Mouse (Mus musculus): Measurements from ENCODE around the gene Zfp800. TPM values are rescaled to one million over a fixed set of nuclear protein-coding genes. Genes with fewer than 3 reads are reported as not detected.
A peak's percentile ranks its signal among the peaks of the same experiment; 100 is the strongest.

Gene Zfp800
- polyA plus RNA-seq, 1 experiment from 2014 or later = 17.8 TPM

GRCm38 (mm10) chr6:28420865-28421264 is 23.1 kb upstream of the Zfp800 start:
- H3K36me3 ChIP-seq (replicated peaks) = peaks cover 46% of the 10 kb centered on the region
- DNase-seq (ENCODE audit: low spot score) = no peak
- 24% methylated on average over 13 of the region's 13 CpGs for WGBS
- H3K27ac ChIP-seq (replicated peaks) = peak overlapping the region; percentile 75
- H3K9me3 ChIP-seq = no peaks in the 10 kb centered on the region
- peak overlapping the region; percentile 77 for H3K4me3 ChIP-seq
- H3K27me3 ChIP-seq (replicated peaks; ENCODE audit: low read depth, poor library complexity, severe bottlenecking) = no peaks in the 10 kb centered on the region
- H3K4me1 ChIP-seq = peaks cover 41% of the 10 kb centered on the region

GRCm38 (mm10) chr6:28420361-28420760 is 22.6 kb upstream of the Zfp800 start:
- H3K9me3 ChIP-seq = no peaks in the 10 kb centered on the region
- no peaks in the 10 kb centered on the region for H3K27me3 ChIP-seq (replicated peaks; ENCODE audit: low read depth, poor library complexity, severe bottlenecking)
- DNase-seq (ENCODE audit: low spot score) = no peak
- WGBS = 85% methylated on average over 17 of the region's 17 CpGs
- no peak overlapping the region for H3K27ac ChIP-seq (replicated peaks)
- peak overlapping the region; percentile 77 for H3K4me3 ChIP-seq
- peaks cover 46% of the 10 kb centered on the region for H3K36me3 ChIP-seq (replicated peaks)
- H3K4me1 ChIP-seq = peaks cover 38% of the 10 kb centered on the region

GRCm38 (mm10) chr6:28419673-28420072 is 21.9 kb upstream of the Zfp800 start:
- WGBS = 82% methylated on average over 2 of the region's 2 CpGs

GRCm38 (mm10) chr6:28418449-28418848 is 20.6 kb upstream of the Zfp800 start:
- H3K27ac ChIP-seq (replicated peaks) = no peak overlapping the region
- DNase-seq (ENCODE audit: low spot score) = no peak
- H3K9me3 ChIP-seq = no peaks in the 10 kb centered on the region
- H3K27me3 ChIP-seq (replicated peaks; ENCODE audit: low read depth, poor library complexity, severe bottlenecking) = no peaks in the 10 kb centered on the region
- no peak overlapping the region for H3K4me3 ChIP-seq
- WGBS = 95% methylated on average over 14 of the region's 14 CpGs
- peaks cover 49% of the 10 kb centered on the region for H3K36me3 ChIP-seq (replicated peaks)
- H3K4me1 ChIP-seq = peaks cover 25% of the 10 kb centered on the region

More at GRCm38 (mm10) chr6:28419673-28420072, 21.9 kb upstream of the Zfp800 start:
- DNase-seq (ENCODE audit: low spot score) = no peak
- Histone ChIP-seq H3K36me3 (replicated peaks) (peaks cover 47% of the 10 kb centered on the region), H3K9me3 (no peaks in the 10 kb centered on the region), H3K4me1 (peaks cover 33% of the 10 kb centered on the region), H3K27ac (replicated peaks) (no peak overlapping the region), H3K4me3 (peak overlapping the region; percentile 77; the same call in 1 of the 2 replicates), H3K27me3 (replicated peaks; ENCODE audit: low read depth, poor library complexity, severe bottlenecking) (no peaks in the 10 kb centered on the region)

GRCm38 (mm10) chr6:28416981-28417380 is 19.2 kb upstream of the Zfp800 start:
- Histone ChIP-seq H3K4me1 (peaks cover 21% of the 10 kb centered on the region), H3K27me3 (replicated peaks; ENCODE audit: low read depth, poor library complexity, severe bottlenecking) (no peaks in the 10 kb centered on the region), H3K36me3 (replicated peaks) (peaks cover 51% of the 10 kb centered on the region), H3K9me3 (no peaks in the 10 kb centered on the region), H3K4me3 (no peak overlapping the region), H3K27ac (replicated peaks) (no peak overlapping the region)
- no peak for DNase-seq (ENCODE audit: low spot score)
- WGBS = 78% methylated on average over 4 of the region's 4 CpGs

GRCm38 (mm10) chr6:28411236-28411635 is 13.4 kb upstream of the Zfp800 start:
- Histone ChIP-seq H3K36me3 (replicated peaks) (peaks cover 21% of the 10 kb centered on the region), H3K4me3 (no peak overlapping the region), H3K4me1 (no peaks in the 10 kb centered on the region), H3K27me3 (replicated peaks; ENCODE audit: low read depth, poor library complexity, severe bottlenecking) (no peaks in the 10 kb centered on the region), H3K9me3 (no peaks in the 10 kb centered on the region), H3K27ac (replicated peaks) (no peak overlapping the region)
- DNase-seq (ENCODE audit: low spot score) = no peak
- 86% methylated on average over 2 of the region's 2 CpGs for WGBS

- Histone ChIP-seq H3K4me3 (no peak overlapping the region), H3K27ac (replicated peaks) (no peak overlapping the region)
- 86% methylated on average over 9 of the region's 9 CpGs for WGBS
Measured at GRCm38 (mm10) chr6:28410053-28410452, 12.2 kb upstream of the Zfp800 start.

GRCm38 (mm10) chr6:28399791-28400190 is 2.0 kb upstream of the Zfp800 start:
- WGBS = 94% methylated on average over 4 of the region's 4 CpGs

More at GRCm38 (mm10) chr6:28410053-28410452, 12.2 kb upstream of the Zfp800 start:
- Histone ChIP-seq H3K36me3 (replicated peaks) (peaks cover 9% of the 10 kb centered on the region), H3K27me3 (replicated peaks; ENCODE audit: low read depth, poor library complexity, severe bottlenecking) (no peaks in the 10 kb centered on the region), H3K4me1 (no peaks in the 10 kb centered on the region), H3K9me3 (peaks cover under 1% of the 10 kb centered on the region; the same call in 1 of the 2 replicates)
- DNase-seq (ENCODE audit: low spot score) = no peak

GRCm38 (mm10) chr6:28398726-28399125 is 921 bp upstream of the Zfp800 start:
- H3K4me1 ChIP-seq = no peaks in the 10 kb centered on the region
- DNase-seq (ENCODE audit: low spot score) = no peak
- H3K4me3 ChIP-seq = no peak overlapping the region
- H3K9me3 ChIP-seq = 0 out of 2 replicates have a peak, but pooled peaks cover 6% of the 10 kb centered on the region
- WGBS = 90% methylated on average over 3 of the region's 3 CpGs
- no peaks in the 10 kb centered on the region for H3K36me3 ChIP-seq (replicated peaks)
- no peak overlapping the region for H3K27ac ChIP-seq (replicated peaks)
- peaks cover 57% of the 10 kb centered on the region for H3K27me3 ChIP-seq (replicated peaks; ENCODE audit: low read depth, poor library complexity, severe bottlenecking)

More at GRCm38 (mm10) chr6:28399791-28400190, 2.0 kb upstream of the Zfp800 start:
- H3K27ac ChIP-seq (replicated peaks) = no peak overlapping the region
- H3K4me3 ChIP-seq = no peak overlapping the region
- H3K36me3 ChIP-seq (replicated peaks) = no peaks in the 10 kb centered on the region
- 0 out of 2 replicates have a peak, but pooled peaks cover 9% of the 10 kb centered on the region for H3K9me3 ChIP-seq
- no peak for DNase-seq (ENCODE audit: low spot score)
- no peaks in the 10 kb centered on the region for H3K4me1 ChIP-seq
- H3K27me3 ChIP-seq (replicated peaks; ENCODE audit: low read depth, poor library complexity, severe bottlenecking) = peaks cover 46% of the 10 kb centered on the region

GRCm38 (mm10) chr6:28396853-28397457 is 850 bp downstream of the Zfp800 start:
- H3K9me3 ChIP-seq = 0 out of 2 replicates have a peak, but pooled peaks cover 6% of the 10 kb centered on the region
- peaks cover 58% of the 10 kb centered on the region for H3K27me3 ChIP-seq (replicated peaks; ENCODE audit: low read depth, poor library complexity, severe bottlenecking)
- peak; percentile 57 for DNase-seq (ENCODE audit: low spot score)
- no peaks in the 10 kb centered on the region for H3K36me3 ChIP-seq (replicated peaks)
- H3K4me3 ChIP-seq = peak overlapping the region; percentile 59
- H3K4me1 ChIP-seq = no peaks in the 10 kb centered on the region
- 1% methylated on average over 19 of the region's 19 CpGs for WGBS
- H3K27ac ChIP-seq (replicated peaks) = peak overlapping the region; percentile 78

GRCm38 (mm10) chr6:28396051-28396852 is 1.6 kb downstream of the Zfp800 start:
- Histone ChIP-seq H3K9me3 (0 out of 2 replicates have a peak, but pooled peaks cover 6% of the 10 kb centered on the region), H3K27ac (replicated peaks) (no peak overlapping the region), H3K27me3 (replicated peaks; ENCODE audit: low read depth, poor library complexity, severe bottlenecking) (peaks cover 58% of the 10 kb centered on the region), H3K36me3 (replicated peaks) (no peaks in the 10 kb centered on the region), H3K4me1 (no peaks in the 10 kb centered on the region), H3K4me3 (peak overlapping the region; percentile 59)
- WGBS = 17% methylated on average over 15 of the region's 15 CpGs
- DNase-seq (ENCODE audit: low spot score) = peak; percentile 38

- no peak for DNase-seq (ENCODE audit: low spot score)
- H3K27ac ChIP-seq (replicated peaks) = no peak overlapping the region
- H3K36me3 ChIP-seq (replicated peaks) = no peaks in the 10 kb centered on the region
- H3K27me3 ChIP-seq (replicated peaks; ENCODE audit: low read depth, poor library complexity, severe bottlenecking) = peaks cover 4% of the 10 kb centered on the region
- H3K9me3 ChIP-seq = no peaks in the 10 kb centered on the region
- WGBS = 92% methylated on average over 3 of the region's 3 CpGs
- H3K4me3 ChIP-seq = no peak overlapping the region
- H3K4me1 ChIP-seq = no peaks in the 10 kb centered on the region
Measured at GRCm38 (mm10) chr6:28389038-28389437, 8.8 kb downstream of the Zfp800 start.

All from embryonic facial prominence, embryonic 10.5 days (tissue).